Mouse (Mus musculus) forebrain, postnatal 0 days (tissue): ENCODE data around the gene Atp2a2. TPM values are rescaled to one million over a fixed set of nuclear protein-coding genes. Genes with fewer than 3 reads are reported as not detected.
A peak's percentile ranks its signal among the peaks of the same experiment; 100 is the strongest.

Experiments
- ATAC-seq: fragments of 200-750 bp; cut with Nextera tagmentation; 2 replicates; pipeline ENCODE4 v1.8.0; 2017; ENCODE audit warnings: mild to moderate bottlenecking, moderate library complexity
- DNase-seq: peaks from one replicate; pipeline ENCODE4 v3.0.0-alpha.2; 2015
- H3K27ac ChIP-seq: fragments of 300-500 bp; sonication (generic); 2 replicates; pipeline ENCODE4 v1.5.1; 2014; ENCODE audit warnings: low read depth, mild to moderate bottlenecking, antibody characterized with exemption, low read length, moderate library complexity, mixed read lengths
- H3K27me3 ChIP-seq: fragments of 300-500 bp; sonication (generic); 2 replicates; pipeline ENCODE4 v1.6.1; 2014; ENCODE audit warnings: mild to moderate bottlenecking, low read length, mixed read lengths; ENCODE audit not compliant: insufficient read depth
- H3K36me3 ChIP-seq: fragments of 300-500 bp; sonication (generic); 2 replicates; pipeline ENCODE4 v1.6.1; 2014; ENCODE audit warnings: mild to moderate bottlenecking, moderate library complexity; ENCODE audit not compliant: insufficient read depth
- H3K4me1 ChIP-seq: fragments of 300-500 bp; sonication (generic); 2 replicates; pipeline ENCODE4 v1.6.1; 2014; ENCODE audit warnings: antibody characterized with exemption; ENCODE audit not compliant: insufficient read depth
- H3K4me2 ChIP-seq: fragments of 300-500 bp; sonication (generic); 2 replicates; pipeline ENCODE4 v1.6.1; 2014; ENCODE audit warnings: low read depth, mild to moderate bottlenecking, moderate library complexity
- H3K4me3 ChIP-seq: fragments of 300-500 bp; sonication (generic); 2 replicates; pipeline ENCODE4 v1.5.1; 2014; ENCODE audit warnings: low read depth, low read length, mixed read lengths
- H3K9ac ChIP-seq: fragments of 300-500 bp; sonication (generic); 2 replicates; pipeline ENCODE4 v1.6.1; 2014; ENCODE audit warnings: mild to moderate bottlenecking
- H3K9me3 ChIP-seq: fragments of 300-500 bp; sonication (generic); 2 replicates; pipeline ENCODE4 v1.6.1; 2016; ENCODE audit warnings: low read length
- CTCF ChIP-seq: sonication (generic); IDR thresholded peaks from 2 replicates; pipeline ENCODE4 v1.5.1; 2016; ENCODE audit warnings: antibody characterized with exemption, control low read depth, low read depth
- WGBS: fragments of 180-500 bp; shearing (Covaris S2); extraction: QIAGEN DNeasy Blood & Tissue Kit; methylation state at CpG from one replicate; pipeline ENCODE4 v1.1.7; 2014; 5-methylcytosine and 5-hydroxymethylcytosine counted together
- polyA plus RNA-seq: library from polyadenylated mRNA; unstranded; fragments of >200 nt; fragmentation: Nextera tagmentation; extraction: Ambion mirVana; gene quantifications from 2 replicates; pipeline ENCODE4 v1.2.1, GENCODE M21; 2015
- total RNA-seq: library from RNA; depleted of rRNA; stranded (reverse); fragments of >200 nt; gene quantifications from 2 replicates; pipeline ENCODE4 v1.2.3, GENCODE M21; 2014

The Atp2a2 gene
- total and polyA plus RNA-seq, 2 experiments from 2014 or later, result 37.2 to 178 TPM

- DNase-seq, result no peak
- ATAC-seq, result no peak
- TF ChIP-seq CTCF, result no peak
- no peaks in the 10 kb centered on the region for H3K4me1 ChIP-seq
- no peak overlapping the region for H3K27ac ChIP-seq
- H3K4me3 ChIP-seq, result no peak overlapping the region
- H3K4me2 ChIP-seq, result no peak overlapping the region
- WGBS, result 90% methylated on average over 11 of the region's 11 CpGs
- no peak overlapping the region for H3K9ac ChIP-seq
- H3K27me3 ChIP-seq, result no peaks in the 10 kb centered on the region
- H3K9me3 ChIP-seq, result no peaks in the 10 kb centered on the region
- H3K36me3 ChIP-seq, result peaks cover 68% of the 10 kb centered on the region
Observed at GRCm38 (mm10) chr5:122445051-122445610, 56.9 kb downstream of the Atp2a2 start.

- WGBS, result 94% methylated on average over 10 of the region's 10 CpGs
- peaks cover 74% of the 10 kb centered on the region for H3K36me3 ChIP-seq
- no peak overlapping the region for H3K4me2 ChIP-seq
- no peak for ATAC-seq
- H3K9me3 ChIP-seq, result no peaks in the 10 kb centered on the region
- no peak overlapping the region for H3K9ac ChIP-seq
- H3K4me1 ChIP-seq, result no peaks in the 10 kb centered on the region
- H3K4me3 ChIP-seq, result no peak overlapping the region
- no peaks in the 10 kb centered on the region for H3K27me3 ChIP-seq
- TF ChIP-seq CTCF, result no peak
- H3K27ac ChIP-seq, result no peak overlapping the region
- DNase-seq, result no peak
Observed at GRCm38 (mm10) chr5:122444492-122444891, 57.5 kb downstream of the Atp2a2 start.

- H3K36me3 ChIP-seq, result peaks cover 95% of the 10 kb centered on the region
- H3K27ac ChIP-seq, result no peak overlapping the region
- no peaks in the 10 kb centered on the region for H3K27me3 ChIP-seq
- 94% methylated on average over 12 of the region's 12 CpGs for WGBS
- ATAC-seq, result no peak
- no peak overlapping the region for H3K4me3 ChIP-seq
- no peaks in the 10 kb centered on the region for H3K4me1 ChIP-seq
- H3K9me3 ChIP-seq, result no peaks in the 10 kb centered on the region
- TF ChIP-seq CTCF, result no peak
- no peak overlapping the region for H3K4me2 ChIP-seq
- no peak for DNase-seq
- H3K9ac ChIP-seq, result no peak overlapping the region
Observed at GRCm38 (mm10) chr5:122440095-122440630, 61.9 kb downstream of the Atp2a2 start.

GRCm38 (mm10) chr5:122439400-122440094 lies 62.5 kb downstream of the Atp2a2 start:
- Histone ChIP-seq H3K27ac (no peak overlapping the region), H3K4me1 (no peaks in the 10 kb centered on the region), H3K27me3 (no peaks in the 10 kb centered on the region), H3K4me2 (no peak overlapping the region), H3K4me3 (no peak overlapping the region), H3K9me3 (no peaks in the 10 kb centered on the region), H3K36me3 (peaks cover 90% of the 10 kb centered on the region), H3K9ac (no peak overlapping the region)
- no peak for ATAC-seq
- DNase-seq, result no peak
- no peak for TF ChIP-seq CTCF
- 92% methylated on average over 19 of the region's 19 CpGs for WGBS

GRCm38 (mm10) chr5:122434541-122434940 lies 67.5 kb downstream of the Atp2a2 start:
- no peak overlapping the region for H3K4me2 ChIP-seq
- H3K36me3 ChIP-seq, result peaks cover 81% of the 10 kb centered on the region
- H3K9me3 ChIP-seq, result no peaks in the 10 kb centered on the region
- H3K27ac ChIP-seq, result no peak overlapping the region
- no peaks in the 10 kb centered on the region for H3K27me3 ChIP-seq
- ATAC-seq, result no peak
- H3K9ac ChIP-seq, result no peak overlapping the region
- H3K4me3 ChIP-seq, result no peak overlapping the region
- DNase-seq, result no peak
- 85% methylated on average over 4 of the region's 4 CpGs for WGBS
- H3K4me1 ChIP-seq, result no peaks in the 10 kb centered on the region
- peak; percentile 41 for TF ChIP-seq CTCF

- Histone ChIP-seq H3K9me3 (no peaks in the 10 kb centered on the region), H3K4me2 (no peak overlapping the region), H3K36me3 (peaks cover 61% of the 10 kb centered on the region), H3K4me1 (no peaks in the 10 kb centered on the region), H3K27ac (no peak overlapping the region), H3K4me3 (no peak overlapping the region), H3K27me3 (no peaks in the 10 kb centered on the region), H3K9ac (no peak overlapping the region)
- ATAC-seq (no peak), DNase-seq (no peak)
- TF ChIP-seq CTCF, result no peak
- WGBS, result 94% methylated on average over 8 of the region's 8 CpGs
Observed at GRCm38 (mm10) chr5:122431221-122431620, 70.8 kb downstream of the Atp2a2 start.

- H3K36me3 ChIP-seq, result peaks cover 52% of the 10 kb centered on the region
- no peak for ATAC-seq
- H3K9me3 ChIP-seq, result no peaks in the 10 kb centered on the region
Observed at GRCm38 (mm10) chr5:122430036-122430775, 71.8 kb downstream of the Atp2a2 start.

More at GRCm38 (mm10) chr5:122430036-122430775, 71.8 kb downstream of the Atp2a2 start:
- no peak for DNase-seq
- Histone ChIP-seq H3K4me2 (no peak overlapping the region), H3K4me3 (no peak overlapping the region), H3K9ac (no peak overlapping the region), H3K27ac (no peak overlapping the region), H3K27me3 (no peaks in the 10 kb centered on the region), H3K4me1 (no peaks in the 10 kb centered on the region)
- 93% methylated on average over 4 of the region's 4 CpGs for WGBS
- no peak for TF ChIP-seq CTCF
